Mouse (Mus musculus) spleen, adult 12 weeks (tissue): Measurements from ENCODE around the gene Kcnj10.

ENCODE experiments used
- DNase-seq: peaks from one replicate; pipeline ENCODE4 v3.0.0; 2022; ENCODE audit warnings: low spot score

The Kcnj10 gene

DNA sequence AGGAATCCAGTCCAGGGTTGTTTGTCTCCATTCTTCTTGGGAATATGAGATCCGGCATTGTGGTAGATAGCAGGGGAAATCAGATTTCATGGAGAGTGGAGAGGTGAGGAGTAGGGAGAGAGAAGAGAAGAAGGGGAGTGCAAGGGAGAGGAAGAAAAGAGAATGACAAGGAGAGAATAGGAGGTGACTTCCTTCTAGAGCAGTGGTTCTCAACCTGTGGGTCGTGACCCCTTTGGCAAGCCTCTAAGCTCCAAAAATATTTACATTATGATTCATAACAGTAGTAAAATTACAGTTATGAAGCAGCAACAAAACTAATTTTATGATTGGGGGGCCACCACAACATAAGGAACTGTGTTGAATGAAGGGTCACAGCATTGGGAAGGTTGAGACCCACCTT lies 8.1 kb upstream of the Kcnj10 start:
- no peak for DNase-seq

GRCm38 (mm10) chr1:172333512-172333911 lies 7.5 kb upstream of the Kcnj10 start:
- DNase-seq: no peak

DNA sequence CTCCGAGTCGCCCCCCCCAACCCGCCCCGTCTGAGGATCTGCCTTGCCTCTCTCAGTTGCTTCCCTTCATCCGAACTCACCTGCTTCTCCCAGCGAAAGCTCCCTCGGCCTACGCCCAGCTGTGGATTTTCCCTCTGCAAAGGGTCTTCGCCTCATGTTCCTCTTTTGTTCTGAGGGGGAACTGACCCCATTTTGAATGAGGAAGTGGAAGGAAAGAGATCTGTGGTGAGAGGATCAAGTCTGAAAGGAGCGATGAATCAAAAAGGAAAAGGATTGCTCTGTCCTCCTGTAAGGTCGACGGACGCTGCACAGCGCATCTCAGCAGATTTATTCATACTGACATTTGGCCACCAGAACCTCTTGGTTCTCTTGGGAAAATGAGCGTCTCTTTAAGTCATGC lies 5.2 kb upstream of the Kcnj10 start:
- DNase-seq: no peak

- no peak for DNase-seq
Observed at GRCm38 (mm10) chr1:172337411-172338185, 3.4 kb upstream of the Kcnj10 start.

GRCm38 (mm10) chr1:172341386-172341785 lies 376 bp downstream of the Kcnj10 start:
- DNase-seq: no peak

DNA sequence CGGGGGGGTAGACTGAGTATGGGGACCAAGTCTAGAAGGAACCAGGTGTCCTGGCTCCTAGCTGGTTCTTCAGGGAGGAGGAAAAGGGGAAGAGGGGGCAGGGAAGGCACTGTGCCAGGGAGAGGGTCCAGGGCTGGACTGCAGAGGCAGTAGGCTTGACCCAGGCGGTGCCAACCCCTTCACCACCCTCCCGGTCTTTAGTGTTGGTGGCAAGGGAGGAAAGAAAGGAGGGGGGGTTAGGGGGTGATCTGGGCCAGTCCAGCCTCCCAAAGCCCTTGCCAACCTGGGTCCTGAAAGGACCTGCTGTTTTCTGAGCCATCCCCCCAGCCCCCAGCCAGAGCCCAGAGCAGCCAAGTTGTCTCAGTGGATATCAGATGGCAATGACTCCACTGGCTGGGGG lies 1.7 kb downstream of the Kcnj10 start:
- no peak for DNase-seq

DNA sequence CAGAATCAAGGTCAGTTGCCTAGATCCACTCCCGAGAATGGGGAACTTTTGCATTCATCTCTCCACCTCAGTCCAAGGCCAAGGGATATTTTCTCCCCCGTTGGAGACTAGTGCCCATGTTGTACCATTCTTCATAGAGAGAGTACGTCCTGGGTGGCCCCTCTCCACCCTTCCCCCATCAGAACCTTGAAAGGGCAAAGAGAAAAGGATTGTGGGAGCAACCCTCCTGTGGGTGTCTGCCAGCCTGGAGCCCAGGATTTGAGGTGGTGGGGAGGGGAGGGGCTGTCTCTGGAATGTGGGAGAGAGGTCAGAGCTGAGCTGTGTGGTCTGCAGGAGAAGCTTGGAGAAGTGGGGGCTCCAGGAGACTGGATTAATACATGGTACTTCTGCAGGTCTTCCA lies 2.9 kb downstream of the Kcnj10 start:
- DNase-seq: no peak

DNA sequence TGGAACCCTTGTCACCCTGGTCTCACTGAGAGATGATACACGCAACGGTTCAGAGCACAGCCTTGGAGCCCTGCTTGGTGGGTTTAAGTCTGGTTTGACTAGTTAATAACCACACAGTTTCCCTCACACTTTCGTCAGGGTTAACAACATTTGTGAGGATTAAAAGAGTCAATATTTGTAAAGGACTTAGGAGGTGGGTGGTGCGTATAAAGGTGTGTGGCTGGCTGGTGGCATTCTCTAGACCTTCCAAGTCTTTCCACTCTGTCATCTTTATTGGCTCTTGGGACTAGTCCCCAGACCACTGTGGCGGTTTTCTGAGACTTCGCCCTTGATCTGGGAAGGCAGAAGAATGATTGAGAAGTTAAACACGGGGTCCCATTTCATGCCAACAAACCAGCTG lies 3.8 kb downstream of the Kcnj10 start:
- no peak for DNase-seq

- no peak for DNase-seq
Observed at GRCm38 (mm10) chr1:172346707-172347106, 5.7 kb downstream of the Kcnj10 start.

DNA sequence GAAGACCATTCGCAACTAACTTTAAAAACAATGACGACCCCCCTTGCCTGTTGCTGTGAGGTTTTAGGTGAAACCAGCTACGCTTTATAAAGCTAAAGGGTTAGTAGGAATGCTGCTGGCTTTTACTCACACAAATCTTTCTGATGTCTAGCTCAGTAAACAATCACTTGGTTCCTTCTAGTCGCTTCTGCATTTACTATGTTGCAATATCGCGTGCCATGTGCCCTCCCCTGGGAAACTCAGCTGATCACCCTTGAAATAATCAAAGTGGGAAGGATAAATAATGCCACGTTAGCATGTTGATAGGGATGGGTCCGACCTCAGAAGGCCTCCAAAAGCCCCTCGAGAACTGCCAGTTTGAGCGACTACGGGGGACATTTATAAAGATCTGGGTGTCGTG lies 6.4 kb downstream of the Kcnj10 start:
- no peak for DNase-seq

DNA sequence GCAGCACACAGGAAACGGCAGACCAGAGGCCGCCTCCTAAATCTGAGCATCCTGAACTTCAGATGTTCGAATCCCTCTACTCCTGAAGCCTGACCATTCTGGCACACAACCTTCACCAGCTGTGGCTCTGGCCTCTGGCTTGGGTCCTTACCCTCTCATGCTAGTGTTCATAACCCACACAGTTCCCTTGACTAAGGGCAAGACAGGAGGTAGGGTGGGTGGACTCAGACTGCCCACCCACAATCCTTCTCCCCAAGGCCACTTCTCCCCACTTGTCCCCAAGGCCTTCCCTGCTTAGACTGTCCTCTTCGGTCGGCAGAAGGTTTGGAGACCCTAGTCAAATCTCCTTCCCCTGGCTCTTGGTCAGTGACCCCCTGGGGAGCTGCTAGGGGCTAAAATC lies 8.5 kb downstream of the Kcnj10 start:
- DNase-seq: no peak

DNA sequence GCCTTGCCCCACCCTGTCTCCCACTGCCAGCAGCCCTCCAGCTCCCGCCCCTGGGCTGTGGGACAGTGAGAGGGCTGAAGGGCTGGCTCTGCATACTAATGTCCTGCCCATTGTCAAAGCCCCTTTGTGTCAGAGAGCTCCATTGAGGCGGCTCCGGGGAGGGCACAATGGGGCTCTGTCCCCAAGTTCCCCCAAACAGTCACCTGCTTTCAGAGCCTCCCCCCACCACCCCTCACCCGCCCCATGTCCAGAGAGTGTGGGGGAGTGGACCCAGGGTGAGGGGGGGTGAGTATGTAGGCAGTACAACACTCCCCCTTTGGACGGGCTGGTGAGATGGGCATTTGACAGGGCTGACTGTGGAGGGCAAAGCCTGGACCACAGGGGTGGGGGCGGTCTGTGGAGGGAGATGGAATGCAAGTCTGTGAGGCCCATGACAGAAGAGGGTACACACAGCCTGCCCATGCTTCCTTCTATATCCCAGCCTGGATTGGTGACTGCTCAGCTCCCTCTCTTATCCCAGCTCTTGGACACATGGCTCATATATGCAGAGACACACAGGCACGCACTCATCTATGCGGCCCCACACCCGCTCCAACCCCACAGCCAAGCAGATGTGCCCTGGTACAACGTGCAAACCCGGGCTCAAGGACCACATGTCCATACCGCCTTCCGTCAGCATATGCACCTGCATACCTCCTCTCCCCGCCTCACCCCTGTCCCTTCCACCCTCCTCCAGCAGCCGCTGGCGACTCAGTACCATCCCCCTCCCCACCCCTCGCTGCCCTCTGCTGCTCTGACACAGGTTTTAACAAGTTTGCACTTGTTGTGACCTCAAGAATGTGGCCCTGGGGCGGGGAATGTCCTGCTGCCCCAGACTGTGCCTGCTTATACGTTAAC lies 9.2 kb downstream of the Kcnj10 start:
- no peak for DNase-seq

GRCm38 (mm10) chr1:172352001-172352400 lies 11.0 kb downstream of the Kcnj10 start:
- DNase-seq: no peak

DNA sequence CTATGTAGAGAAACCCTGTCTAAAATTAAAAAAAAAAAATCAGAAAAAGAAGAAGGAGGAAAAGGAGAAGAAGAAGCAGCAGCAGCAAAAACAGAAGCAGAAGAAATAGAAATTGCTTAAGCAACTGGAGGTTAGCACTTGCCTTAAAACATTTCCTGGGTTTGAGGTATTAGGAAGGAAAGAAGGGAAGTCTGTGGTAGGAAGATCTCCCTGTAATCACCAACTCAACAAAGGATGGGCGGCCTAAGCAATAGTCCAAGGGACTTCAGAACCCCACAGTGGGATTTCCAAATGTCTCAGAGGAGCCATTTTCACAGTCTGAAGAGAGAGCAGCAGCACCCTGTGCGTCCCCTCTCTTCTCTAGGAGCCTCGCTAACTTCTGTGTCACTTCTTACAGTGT lies 11.4 kb downstream of the Kcnj10 start:
- DNase-seq: no peak

DNA sequence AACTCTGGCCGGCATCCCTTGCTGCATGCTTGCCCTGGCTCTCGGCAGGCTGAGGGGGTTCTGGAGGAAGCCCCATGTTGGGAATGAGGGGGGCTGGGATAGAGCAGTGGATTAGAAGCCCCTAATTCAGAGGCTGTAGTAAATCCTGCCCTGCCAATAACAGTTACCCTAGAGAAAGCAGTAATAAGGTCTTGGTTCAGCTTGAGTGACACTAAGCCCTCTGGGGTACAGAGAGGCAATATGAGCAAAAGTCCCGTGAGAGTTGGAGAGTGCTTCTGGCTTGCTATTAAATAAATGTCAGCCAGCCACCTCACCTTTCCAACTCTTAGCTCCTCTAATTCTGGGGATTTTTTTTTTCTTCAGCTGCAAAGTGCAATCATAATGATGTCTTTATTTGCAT lies 14.3 kb downstream of the Kcnj10 start:
- DNase-seq: no peak

DNA sequence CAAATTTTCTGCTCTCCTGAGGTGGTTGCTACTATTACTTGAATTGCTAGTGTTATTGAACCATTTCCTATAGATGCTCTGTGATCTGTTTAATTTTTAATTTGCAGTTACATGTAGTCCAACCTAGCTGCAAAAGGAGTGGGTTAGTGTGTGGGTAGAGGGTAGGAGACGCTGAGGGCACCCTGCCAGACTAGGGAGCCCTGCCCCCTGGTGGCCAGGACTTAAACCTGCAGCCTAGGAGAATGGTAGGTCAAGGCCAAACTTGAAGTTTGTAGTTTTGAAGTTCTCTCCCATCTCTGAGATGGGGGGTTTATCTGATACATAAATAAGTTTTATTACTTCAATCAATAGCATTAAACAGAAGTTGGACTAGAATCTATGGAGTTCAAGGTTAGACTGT lies 16.5 kb downstream of the Kcnj10 start:
- no peak for DNase-seq

GRCm38 (mm10) chr1:172358341-172358740 lies 17.3 kb downstream of the Kcnj10 start:
- no peak for DNase-seq

GRCm38 (mm10) chr1:172364684-172365083 lies 23.7 kb downstream of the Kcnj10 start:
- DNase-seq: peak; percentile 30

GRCm38 (mm10) chr1:172368768-172369418 lies 27.9 kb downstream of the Kcnj10 start:
- peak; percentile 22 for DNase-seq

DNA sequence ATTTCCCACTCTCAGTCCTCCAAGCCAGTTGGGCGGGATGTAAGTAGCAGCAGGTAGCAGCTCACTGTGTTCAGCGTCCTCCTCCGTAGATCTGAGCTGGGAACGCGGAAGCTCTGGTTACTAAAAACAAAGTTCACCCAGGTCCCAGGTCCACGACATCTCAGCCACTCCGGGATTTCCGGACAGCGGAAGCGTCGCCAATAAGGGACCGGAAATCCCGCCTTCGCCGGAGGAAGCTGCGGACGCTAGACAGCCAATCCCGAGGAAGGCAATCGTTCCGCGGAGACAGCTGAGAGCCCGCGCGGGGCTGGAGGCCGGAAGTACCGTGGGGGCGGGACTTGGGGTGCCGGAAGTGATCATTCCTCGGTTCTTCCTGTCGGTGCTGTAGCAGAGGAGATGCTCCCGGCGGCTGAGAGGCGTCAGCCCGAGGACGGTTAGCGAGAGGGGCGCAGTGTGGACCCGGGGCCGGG lies 35.2 kb downstream of the Kcnj10 start, which contains the start of gene Pigm:
TSS of gene Pigm (plus strand) at position 349 of the 470 bp plus-strand sequence.
- peak; percentile 94 for DNase-seq

GRCm38 (mm10) chr1:172376758-172377458 lies 35.9 kb downstream of the Kcnj10 start:
- DNase-seq: peak; percentile 28

GRCm38 (mm10) chr1:172380066-172380465 lies 39.1 kb downstream of the Kcnj10 start:
- no peak for DNase-seq
